Mouse (Mus musculus) subcutaneous adipose tissue, adult 2 months (tissue): ENCODE data around the gene Ramp2. TPM values are rescaled to one million over a fixed set of nuclear protein-coding genes. Genes with fewer than 3 reads are reported as not detected.

Experiments used
- polyA plus RNA-seq: library from polyadenylated mRNA; depleted of rRNA; stranded (reverse); fragments of >200 nt; gene quantifications from 2 replicates; pipeline ENCODE4 v1.2.3, GENCODE M21; 2012; ENCODE audit warnings: low replicate concordance; rRNA removed

Gene Ramp2
- polyA plus RNA-seq: 237 and 432 TPM in 2 replicates

GRCm38 (mm10) chr11:101245855-101246701 is at the start of gene Ramp2:
TSS of gene Ramp2 (plus strand) at chr11:101246028.

GRCm38 (mm10) chr11:101226065-101226701 is 19.6 kb upstream of the Ramp2 start, which contains the start of gene Ezh1:
TSS of gene Ezh1 (minus strand) at chr11:101226463.

GRCm38 (mm10) chr11:101253613-101254389 is 8.0 kb downstream of the Ramp2 start, which contains the start of gene Vps25:
TSS of gene Vps25 (plus strand) at chr11:101253707.

GRCm38 (mm10) chr11:101259948-101260825 is 14.4 kb downstream of the Ramp2 start, which contains the start of gene Wnk4:
TSS of gene Wnk4 (plus strand) at chr11:101260567.

GRCm38 (mm10) chr11:101278223-101279192 is 32.7 kb downstream of the Ramp2 start, which contains the start of the genes Cntd1 and Coa3:
TSS of gene Cntd1 (plus strand) at chr11:101279012.
TSS of gene Coa3 (minus strand) at chr11:101279114.

GRCm38 (mm10) chr11:101302004-101302798 is 56.4 kb downstream of the Ramp2 start, which contains the start of gene Becn1:
TSS of gene Becn1 (minus strand) at chr11:101302286.

Other genes starting within 250 kb of the Ramp2 start
- gene Atp6v0a1, start 236.6 kb upstream of the Ramp2 start, polyA plus RNA-seq: 83.8 and 142 TPM in 2 replicates
- 48.5 and 52.4 TPM in 2 replicates for gene Naglu, start 176.0 kb upstream of the Ramp2 start, polyA plus RNA-seq
- gene Hsd17b1, start 167.6 kb upstream of the Ramp2 start, polyA plus RNA-seq: 0.33 and 0.55 TPM in 2 replicates
- 96.2 and 105 TPM in 2 replicates for gene Coasy, start 163.5 kb upstream of the Ramp2 start, polyA plus RNA-seq
- gene Mlx, start 158.8 kb upstream of the Ramp2 start, polyA plus RNA-seq: 59.2 and 60.4 TPM in 2 replicates
- 0.95 and 3.9 TPM in 2 replicates for gene Psmc3ip, start 150.6 kb upstream of the Ramp2 start, polyA plus RNA-seq
- 76.7 and 88.6 TPM in 2 replicates for gene Retreg3, start 126.1 kb upstream of the Ramp2 start, polyA plus RNA-seq
- 13.8 and 32.5 TPM in 2 replicates for gene Tubg1, start 126.1 kb upstream of the Ramp2 start, polyA plus RNA-seq
- gene Tubg2, start 90.1 kb upstream of the Ramp2 start, polyA plus RNA-seq: 1.4 and 5.3 TPM in 2 replicates
- gene Cntnap1, start 75.5 kb upstream of the Ramp2 start, polyA plus RNA-seq: 8.3 and 16.6 TPM in 2 replicates
- gene Plekhh3, start 74.7 kb upstream of the Ramp2 start, polyA plus RNA-seq: 30.1 and 55.2 TPM in 2 replicates
- 0.60 and 0.93 TPM in 2 replicates for gene Ccr10, start 70.6 kb upstream of the Ramp2 start, polyA plus RNA-seq
- 44.1 and 55.6 TPM in 2 replicates for gene Ezh1, start 19.6 kb upstream of the Ramp2 start, polyA plus RNA-seq
- gene Vps25, start 7.7 kb downstream of the Ramp2 start, polyA plus RNA-seq: 110 and 112 TPM in 2 replicates
- 1.4 and 19.8 TPM in 2 replicates for gene Wnk4, start 14.5 kb downstream of the Ramp2 start, polyA plus RNA-seq
- 0.07 and 0.19 TPM in 2 replicates for gene Cntd1, start 33.0 kb downstream of the Ramp2 start, polyA plus RNA-seq
- 161 and 167 TPM in 2 replicates for gene Coa3, start 33.1 kb downstream of the Ramp2 start, polyA plus RNA-seq
- 87.7 and 120 TPM in 2 replicates for gene Becn1, start 56.3 kb downstream of the Ramp2 start, polyA plus RNA-seq
- 61.9 and 67.1 TPM in 2 replicates for gene Psme3, start 70.2 kb downstream of the Ramp2 start, polyA plus RNA-seq
- 3.9 and 7.4 TPM in 2 replicates for gene Aoc2, start 79.0 kb downstream of the Ramp2 start, polyA plus RNA-seq
- gene Aoc3, start 84.6 kb downstream of the Ramp2 start, polyA plus RNA-seq: 254 and 817 TPM in 2 replicates
- gene G6pc, start 121.5 kb downstream of the Ramp2 start, polyA plus RNA-seq: 0.08 and 0.09 TPM in 2 replicates
- 29.0 and 32.6 TPM in 2 replicates for gene Aarsd1, start 171.6 kb downstream of the Ramp2 start, polyA plus RNA-seq
- 0.48 and 0.52 TPM in 2 replicates for gene Gm27029, start 178.8 kb downstream of the Ramp2 start, polyA plus RNA-seq
- gene Rundc1, start 179.1 kb downstream of the Ramp2 start, polyA plus RNA-seq: 15.6 and 20.5 TPM in 2 replicates
- gene Ptges3l, start 179.3 kb downstream of the Ramp2 start, polyA plus RNA-seq: 9.3 and 9.4 TPM in 2 replicates
- 318 and 472 TPM in 2 replicates for gene Rpl27, start 196.3 kb downstream of the Ramp2 start, polyA plus RNA-seq
- 66.3 and 93.8 TPM in 2 replicates for gene Ifi35, start 202.4 kb downstream of the Ramp2 start, polyA plus RNA-seq
- 16.1 and 16.8 TPM in 2 replicates for gene Rnd2, start 219.0 kb downstream of the Ramp2 start, polyA plus RNA-seq
- gene Vat1, start 220.2 kb downstream of the Ramp2 start, polyA plus RNA-seq: 140 and 206 TPM in 2 replicates